Mouse (Mus musculus): ENCODE results near the gene Cerkl. TPM values are rescaled to one million over a fixed set of nuclear protein-coding genes. Genes with fewer than 3 reads are reported as not detected.

The Cerkl gene
- polyA plus RNA-seq, 1 experiment from 2014 or later, result 0.64 TPM

GRCm38 (mm10) chr2:79429108-79429507 is 27.5 kb downstream of the Cerkl start:
- Histone ChIP-seq H3K27ac (ENCODE audit: low read depth) (no peak overlapping the region), H3K4me1 (replicated peaks; ENCODE audit: control insufficient read depth, insufficient read depth, low read length) (peaks cover 6% of the 10 kb centered on the region), H3K9ac (ENCODE audit: low read length) (no peak overlapping the region), H3K36me3 (ENCODE audit: control insufficient read depth, insufficient read depth, low read length) (no peaks in the 10 kb centered on the region), H3K9me3 (ENCODE audit: control insufficient read depth, low read length) (no peaks in the 10 kb centered on the region), H3K27me3 (replicated peaks; ENCODE audit: control insufficient read depth, insufficient read depth, low read length) (peaks cover 22% of the 10 kb centered on the region; the same call in 1 of the 2 replicates), H3K4me3 (ENCODE audit: low read depth, low read length) (peak overlapping the region; percentile 43), H3K4me2 (ENCODE audit: low read length) (peak overlapping the region; percentile 90)
- ATAC-seq (replicated peaks; ENCODE audit: low FRiP score, low TSS enrichment, low read depth) (no peak), DNase-seq (ENCODE audit: low spot score) (no peak)
- 24% methylated on average over 7 of the region's 7 CpGs for WGBS

- Histone ChIP-seq H3K4me2 (ENCODE audit: low read length) (peak overlapping the region; percentile 90), H3K9ac (ENCODE audit: low read length) (peak overlapping the region; percentile 29; the same call in 1 of the 2 replicates), H3K4me1 (replicated peaks; ENCODE audit: control insufficient read depth, insufficient read depth, low read length) (peaks cover 6% of the 10 kb centered on the region), H3K36me3 (ENCODE audit: control insufficient read depth, insufficient read depth, low read length) (no peaks in the 10 kb centered on the region), H3K9me3 (ENCODE audit: control insufficient read depth, low read length) (no peaks in the 10 kb centered on the region), H3K27me3 (replicated peaks; ENCODE audit: control insufficient read depth, insufficient read depth, low read length) (peaks cover 22% of the 10 kb centered on the region; the same call in 1 of the 2 replicates), H3K27ac (ENCODE audit: low read depth) (no peak overlapping the region), H3K4me3 (ENCODE audit: low read depth, low read length) (peak overlapping the region; percentile 43)
- DNase-seq (ENCODE audit: low spot score) (no peak), ATAC-seq (replicated peaks; ENCODE audit: low FRiP score, low TSS enrichment, low read depth) (0 out of 2 replicates have a peak, but pooled peaks have one; percentile 40)
- WGBS, result under 1% methylated on average over 32 of the region's 35 CpGs
These were observed 27.9 kb downstream of the Cerkl start for GRCm38 (mm10) chr2:79428569-79429104.

- Histone ChIP-seq H3K27ac (ENCODE audit: low read depth) (no peak overlapping the region), H3K4me1 (replicated peaks; ENCODE audit: control insufficient read depth, insufficient read depth, low read length) (peaks cover 6% of the 10 kb centered on the region), H3K4me3 (ENCODE audit: low read depth, low read length) (peak overlapping the region; percentile 43; the same call in 1 of the 2 replicates), H3K9me3 (ENCODE audit: control insufficient read depth, low read length) (no peaks in the 10 kb centered on the region), H3K27me3 (replicated peaks; ENCODE audit: control insufficient read depth, insufficient read depth, low read length) (peaks cover 22% of the 10 kb centered on the region; the same call in 1 of the 2 replicates), H3K36me3 (ENCODE audit: control insufficient read depth, insufficient read depth, low read length) (no peaks in the 10 kb centered on the region), H3K9ac (ENCODE audit: low read length) (no peak overlapping the region), H3K4me2 (ENCODE audit: low read length) (peak overlapping the region; percentile 90)
- DNase-seq (ENCODE audit: low spot score) (no peak), ATAC-seq (replicated peaks; ENCODE audit: low FRiP score, low TSS enrichment, low read depth) (no peak)
- WGBS, result 33% methylated on average over 6 of the region's 6 CpGs
These were observed 28.6 kb downstream of the Cerkl start for GRCm38 (mm10) chr2:79428022-79428421.

GRCm38 (mm10) chr2:79421696-79422095 is 34.9 kb downstream of the Cerkl start:
- H3K36me3 ChIP-seq (ENCODE audit: control insufficient read depth, insufficient read depth, low read length), result no peaks in the 10 kb centered on the region
- no peaks in the 10 kb centered on the region for H3K4me1 ChIP-seq (replicated peaks; ENCODE audit: control insufficient read depth, insufficient read depth, low read length)
- 44% methylated on average over 6 of the region's 6 CpGs for WGBS
- H3K27ac ChIP-seq (ENCODE audit: low read depth), result no peak overlapping the region
- no peaks in the 10 kb centered on the region for H3K9me3 ChIP-seq (ENCODE audit: control insufficient read depth, low read length)
- H3K4me2 ChIP-seq (ENCODE audit: low read length), result no peak overlapping the region
- no peak for DNase-seq (ENCODE audit: low spot score)
- H3K27me3 ChIP-seq (replicated peaks; ENCODE audit: control insufficient read depth, insufficient read depth, low read length), result no peaks in the 10 kb centered on the region
- H3K4me3 ChIP-seq (ENCODE audit: low read depth, low read length), result no peak overlapping the region
- ATAC-seq (replicated peaks; ENCODE audit: low FRiP score, low TSS enrichment, low read depth), result no peak
- H3K9ac ChIP-seq (ENCODE audit: low read length), result no peak overlapping the region

- Histone ChIP-seq H3K27ac (ENCODE audit: low read depth) (no peak overlapping the region), H3K36me3 (ENCODE audit: control insufficient read depth, insufficient read depth, low read length) (no peaks in the 10 kb centered on the region), H3K27me3 (replicated peaks; ENCODE audit: control insufficient read depth, insufficient read depth, low read length) (no peaks in the 10 kb centered on the region), H3K4me1 (replicated peaks; ENCODE audit: control insufficient read depth, insufficient read depth, low read length) (no peaks in the 10 kb centered on the region), H3K9ac (ENCODE audit: low read length) (no peak overlapping the region), H3K4me2 (ENCODE audit: low read length) (no peak overlapping the region), H3K4me3 (ENCODE audit: low read depth, low read length) (no peak overlapping the region), H3K9me3 (ENCODE audit: control insufficient read depth, low read length) (no peaks in the 10 kb centered on the region)
- ATAC-seq (replicated peaks; ENCODE audit: low FRiP score, low TSS enrichment, low read depth), result no peak
- WGBS, result 88% methylated on average over 7 of the region's 7 CpGs
- no peak for DNase-seq (ENCODE audit: low spot score)
These were observed 42.1 kb downstream of the Cerkl start for GRCm38 (mm10) chr2:79414505-79414904.

GRCm38 (mm10) chr2:79410903-79411255 is 45.7 kb downstream of the Cerkl start:
- DNase-seq (ENCODE audit: low spot score) (no peak), ATAC-seq (replicated peaks; ENCODE audit: low FRiP score, low TSS enrichment, low read depth) (no peak)
- Histone ChIP-seq H3K4me2 (ENCODE audit: low read length) (no peak overlapping the region), H3K27ac (ENCODE audit: low read depth) (no peak overlapping the region), H3K27me3 (replicated peaks; ENCODE audit: control insufficient read depth, insufficient read depth, low read length) (no peaks in the 10 kb centered on the region), H3K4me1 (replicated peaks; ENCODE audit: control insufficient read depth, insufficient read depth, low read length) (no peaks in the 10 kb centered on the region), H3K4me3 (ENCODE audit: low read depth, low read length) (no peak overlapping the region), H3K36me3 (ENCODE audit: control insufficient read depth, insufficient read depth, low read length) (no peaks in the 10 kb centered on the region), H3K9me3 (ENCODE audit: control insufficient read depth, low read length) (no peaks in the 10 kb centered on the region), H3K9ac (ENCODE audit: low read length) (no peak overlapping the region)
- 79% methylated on average over 3 of the region's 3 CpGs for WGBS

- Histone ChIP-seq H3K27ac (ENCODE audit: low read depth) (no peak overlapping the region), H3K9me3 (ENCODE audit: control insufficient read depth, low read length) (no peaks in the 10 kb centered on the region), H3K36me3 (ENCODE audit: control insufficient read depth, insufficient read depth, low read length) (no peaks in the 10 kb centered on the region), H3K9ac (ENCODE audit: low read length) (no peak overlapping the region), H3K4me3 (ENCODE audit: low read depth, low read length) (no peak overlapping the region), H3K27me3 (replicated peaks; ENCODE audit: control insufficient read depth, insufficient read depth, low read length) (no peaks in the 10 kb centered on the region), H3K4me1 (replicated peaks; ENCODE audit: control insufficient read depth, insufficient read depth, low read length) (no peaks in the 10 kb centered on the region), H3K4me2 (ENCODE audit: low read length) (no peak overlapping the region)
- WGBS, result 55% methylated on average over 15 of the region's 15 CpGs
- ATAC-seq (replicated peaks; ENCODE audit: low FRiP score, low TSS enrichment, low read depth), result no peak
- no peak for DNase-seq (ENCODE audit: low spot score)
These were observed 46.2 kb downstream of the Cerkl start for GRCm38 (mm10) chr2:79410247-79410902.

GRCm38 (mm10) chr2:79405661-79406405 is 50.8 kb downstream of the Cerkl start:
- H3K9ac ChIP-seq (ENCODE audit: low read length), result no peak overlapping the region
- H3K4me3 ChIP-seq (ENCODE audit: low read depth, low read length), result no peak overlapping the region
- H3K27ac ChIP-seq (ENCODE audit: low read depth), result no peak overlapping the region
- 81% methylated on average over 5 of the region's 5 CpGs for WGBS
- H3K36me3 ChIP-seq (ENCODE audit: control insufficient read depth, insufficient read depth, low read length), result no peaks in the 10 kb centered on the region
- no peaks in the 10 kb centered on the region for H3K4me1 ChIP-seq (replicated peaks; ENCODE audit: control insufficient read depth, insufficient read depth, low read length)
- ATAC-seq (replicated peaks; ENCODE audit: low FRiP score, low TSS enrichment, low read depth), result no peak
- DNase-seq (ENCODE audit: low spot score), result no peak
- H3K27me3 ChIP-seq (replicated peaks; ENCODE audit: control insufficient read depth, insufficient read depth, low read length), result no peaks in the 10 kb centered on the region
- H3K4me2 ChIP-seq (ENCODE audit: low read length), result no peak overlapping the region
- H3K9me3 ChIP-seq (ENCODE audit: control insufficient read depth, low read length), result no peaks in the 10 kb centered on the region
